Mouse (Mus musculus): ENCODE results near the gene Eef1b2. TPM values are rescaled to one million over a fixed set of nuclear protein-coding genes. Genes with fewer than 3 reads are reported as not detected.

Eef1b2 gene
- polyA plus RNA-seq, 1 experiment from 2014 or later, result 676 TPM

- DNase-seq (ENCODE audit: low spot score), result no peak
- 77% methylated on average over 1 of the region's 1 CpGs for WGBS
These were observed 25.0 kb downstream of the Eef1b2 start for GRCm38 (mm10) chr1:63201672-63202071.

GRCm38 (mm10) chr1:63203471-63203870 is 26.8 kb downstream of the Eef1b2 start:
- no peak overlapping the region for H3K4me3 ChIP-seq
- WGBS, result 76% methylated on average over 1 of the region's 1 CpGs
- H3K9me3 ChIP-seq (replicated peaks), result peaks cover 7% of the 10 kb centered on the region; the same call in 1 of the 2 replicates
- no peaks in the 10 kb centered on the region for H3K36me3 ChIP-seq
- H3K27ac ChIP-seq, result peak overlapping the region; percentile 21; the same call in 1 of the 2 replicates
- H3K27me3 ChIP-seq (ENCODE audit: low read depth, poor library complexity, severe bottlenecking), result peaks cover 52% of the 10 kb centered on the region; the same call in 1 of the 2 replicates
- H3K4me1 ChIP-seq, result peaks cover 19% of the 10 kb centered on the region
- no peak for DNase-seq (ENCODE audit: low spot score)

More at GRCm38 (mm10) chr1:63201672-63202071, 25.0 kb downstream of the Eef1b2 start:
- peaks cover 19% of the 10 kb centered on the region for H3K4me1 ChIP-seq
- H3K27ac ChIP-seq, result no peak overlapping the region
- no peaks in the 10 kb centered on the region for H3K36me3 ChIP-seq
- peaks cover 41% of the 10 kb centered on the region; the same call in 1 of the 2 replicates for H3K27me3 ChIP-seq (ENCODE audit: low read depth, poor library complexity, severe bottlenecking)
- H3K4me3 ChIP-seq, result no peak overlapping the region
- peaks cover 7% of the 10 kb centered on the region; the same call in 1 of the 2 replicates for H3K9me3 ChIP-seq (replicated peaks)

GRCm38 (mm10) chr1:63203950-63204659 is 27.5 kb downstream of the Eef1b2 start:
- no peak overlapping the region for H3K27ac ChIP-seq
- DNase-seq (ENCODE audit: low spot score), result peak; percentile 53
- H3K9me3 ChIP-seq (replicated peaks), result peaks cover 7% of the 10 kb centered on the region; the same call in 1 of the 2 replicates
- 14% methylated on average over 7 of the region's 7 CpGs for WGBS
- peaks cover 52% of the 10 kb centered on the region; the same call in 1 of the 2 replicates for H3K27me3 ChIP-seq (ENCODE audit: low read depth, poor library complexity, severe bottlenecking)
- no peak overlapping the region for H3K4me3 ChIP-seq
- peaks cover 19% of the 10 kb centered on the region for H3K4me1 ChIP-seq
- no peaks in the 10 kb centered on the region for H3K36me3 ChIP-seq

GRCm38 (mm10) chr1:63204660-63205394 is 28.2 kb downstream of the Eef1b2 start:
- Histone ChIP-seq H3K27ac (no peak overlapping the region), H3K27me3 (ENCODE audit: low read depth, poor library complexity, severe bottlenecking) (peaks cover 56% of the 10 kb centered on the region; the same call in 1 of the 2 replicates), H3K36me3 (no peaks in the 10 kb centered on the region), H3K9me3 (replicated peaks) (peaks cover 6% of the 10 kb centered on the region; the same call in 1 of the 2 replicates), H3K4me1 (peaks cover 19% of the 10 kb centered on the region), H3K4me3 (no peak overlapping the region)
- WGBS, result 41% methylated on average over 7 of the region's 7 CpGs
- DNase-seq (ENCODE audit: low spot score), result no peak

GRCm38 (mm10) chr1:63207607-63208006 is 31.0 kb downstream of the Eef1b2 start:
- Histone ChIP-seq H3K9me3 (replicated peaks) (no peaks in the 10 kb centered on the region), H3K27ac (no peak overlapping the region), H3K4me3 (no peak overlapping the region), H3K36me3 (no peaks in the 10 kb centered on the region), H3K27me3 (ENCODE audit: low read depth, poor library complexity, severe bottlenecking) (peaks cover 62% of the 10 kb centered on the region), H3K4me1 (peaks cover 19% of the 10 kb centered on the region)
- DNase-seq (ENCODE audit: low spot score), result no peak
- 76% methylated on average over 3 of the region's 3 CpGs for WGBS

GRCm38 (mm10) chr1:63209861-63210529 is 33.4 kb downstream of the Eef1b2 start:
- no peak for DNase-seq (ENCODE audit: low spot score)
- Histone ChIP-seq H3K4me3 (no peak overlapping the region), H3K27ac (no peak overlapping the region), H3K36me3 (no peaks in the 10 kb centered on the region), H3K27me3 (ENCODE audit: low read depth, poor library complexity, severe bottlenecking) (peaks cover 71% of the 10 kb centered on the region), H3K4me1 (peaks cover 15% of the 10 kb centered on the region; the same call in 1 of the 2 replicates), H3K9me3 (replicated peaks) (no peaks in the 10 kb centered on the region)
- 25% methylated on average over 6 of the region's 6 CpGs for WGBS

GRCm38 (mm10) chr1:63213478-63214270 is 37.0 kb downstream of the Eef1b2 start:
- DNase-seq (ENCODE audit: low spot score), result peak; percentile 31
- no peaks in the 10 kb centered on the region for H3K9me3 ChIP-seq (replicated peaks)
- 22% methylated on average over 22 of the region's 22 CpGs for WGBS
- peaks cover 53% of the 10 kb centered on the region for H3K27me3 ChIP-seq (ENCODE audit: low read depth, poor library complexity, severe bottlenecking)
- H3K27ac ChIP-seq, result no peak overlapping the region
- no peaks in the 10 kb centered on the region for H3K36me3 ChIP-seq
- peaks cover 13% of the 10 kb centered on the region; the same call in 1 of the 2 replicates for H3K4me1 ChIP-seq
- 0 out of 2 replicates have a peak overlapping the region, but pooled peaks have one; percentile 5 for H3K4me3 ChIP-seq

GRCm38 (mm10) chr1:63214271-63214558 is 37.6 kb downstream of the Eef1b2 start, which contains the start of gene Gpr1:
Gene Gpr1, minus strand, starts transcription at chr1:63214543.
- Histone ChIP-seq H3K27me3 (ENCODE audit: low read depth, poor library complexity, severe bottlenecking) (peaks cover 53% of the 10 kb centered on the region), H3K27ac (no peak within 1 kb of the TSS), H3K4me3 (0 out of 2 replicates have a peak within 1 kb of the TSS, but pooled peaks have one; percentile 5), H3K36me3 (no peaks in the 10 kb centered on the region), H3K9me3 (replicated peaks) (no peaks in the 10 kb centered on the region), H3K4me1 (peaks cover 13% of the 10 kb centered on the region; the same call in 1 of the 2 replicates)
- DNase-seq (ENCODE audit: low spot score), result no peak
- WGBS, result 30% methylated on average over 3 of the region's 3 CpGs

GRCm38 (mm10) chr1:63214631-63215030 is 38.0 kb downstream of the Eef1b2 start:
- Histone ChIP-seq H3K27ac (no peak overlapping the region), H3K36me3 (no peaks in the 10 kb centered on the region), H3K9me3 (replicated peaks) (no peaks in the 10 kb centered on the region), H3K4me3 (no peak overlapping the region), H3K27me3 (ENCODE audit: low read depth, poor library complexity, severe bottlenecking) (peaks cover 51% of the 10 kb centered on the region), H3K4me1 (peaks cover 13% of the 10 kb centered on the region; the same call in 1 of the 2 replicates)
- 43% methylated on average over 7 of the region's 7 CpGs for WGBS
- no peak for DNase-seq (ENCODE audit: low spot score)

GRCm38 (mm10) chr1:63219277-63219676 is 42.7 kb downstream of the Eef1b2 start:
- WGBS, result 96% methylated on average over 4 of the region's 4 CpGs
- DNase-seq (ENCODE audit: low spot score), result no peak

GRCm38 (mm10) chr1:63225009-63225408 is 48.4 kb downstream of the Eef1b2 start:
- Histone ChIP-seq H3K4me3 (no peak overlapping the region), H3K27me3 (ENCODE audit: low read depth, poor library complexity, severe bottlenecking) (no peaks in the 10 kb centered on the region), H3K4me1 (peaks cover 4% of the 10 kb centered on the region; the same call in 1 of the 2 replicates), H3K9me3 (replicated peaks) (no peaks in the 10 kb centered on the region), H3K36me3 (no peaks in the 10 kb centered on the region), H3K27ac (no peak overlapping the region)
- WGBS, result 75% methylated on average over 4 of the region's 4 CpGs
- DNase-seq (ENCODE audit: low spot score), result no peak

More at GRCm38 (mm10) chr1:63219277-63219676, 42.7 kb downstream of the Eef1b2 start:
- H3K27me3 ChIP-seq (ENCODE audit: low read depth, poor library complexity, severe bottlenecking), result peaks cover 14% of the 10 kb centered on the region; the same call in 1 of the 2 replicates
- peaks cover 3% of the 10 kb centered on the region; the same call in 1 of the 2 replicates for H3K4me1 ChIP-seq
- no peaks in the 10 kb centered on the region for H3K9me3 ChIP-seq (replicated peaks)
- H3K36me3 ChIP-seq, result no peaks in the 10 kb centered on the region
- H3K4me3 ChIP-seq, result no peak overlapping the region
- H3K27ac ChIP-seq, result no peak overlapping the region

GRCm38 (mm10) chr1:63225890-63226289 is 49.3 kb downstream of the Eef1b2 start:
- Histone ChIP-seq H3K4me1 (peaks cover 4% of the 10 kb centered on the region; the same call in 1 of the 2 replicates), H3K27me3 (ENCODE audit: low read depth, poor library complexity, severe bottlenecking) (no peaks in the 10 kb centered on the region), H3K4me3 (no peak overlapping the region), H3K36me3 (no peaks in the 10 kb centered on the region), H3K27ac (no peak overlapping the region), H3K9me3 (replicated peaks) (no peaks in the 10 kb centered on the region)
- whole genome bisulfite sequencing, result 7% methylated on average over 7 of the region's 7 CpGs
- DNase-seq (ENCODE audit: low spot score), result peak; percentile 59
